Mouse (Mus musculus) kidney, postnatal 0 days (tissue): ENCODE measurements at regions not wholly inside any gene's neighbourhood (a gene's known extent, or its start where the extent isn't known, plus 50 kb on each side); places are given as distances from the start of the nearest gene placed in this dataset.
"Not testable (repeated sequence)": the region's sequence is repeated elsewhere in the genome, so short reads cannot be mapped to it uniquely, and the experiment has no call there.

ENCODE experiments used
- ATAC-seq: fragments of 200-750 bp; cut with Nextera tagmentation; replicated peaks from 2 replicates; pipeline ENCODE4 v1.8.0; 2017; ENCODE audit warnings: low read depth, moderate number of reproducible peaks, moderate TSS enrichment, moderate library complexity; ENCODE audit not compliant: low FRiP score
- DNase-seq: peaks from one replicate; pipeline ENCODE4 v3.0.0-alpha.2; 2016; ENCODE audit warnings: low spot score
- H3K27ac ChIP-seq: fragments of 300-500 bp; sonication (generic); 2 replicates; pipeline ENCODE4 v1.5.1; 2014; ENCODE audit warnings: mild to moderate bottlenecking
- H3K27me3 ChIP-seq: fragments of 300-500 bp; sonication (generic); 2 replicates; pipeline ENCODE4 v1.6.1; 2014; ENCODE audit warnings: low read length, mixed read lengths; ENCODE audit not compliant: insufficient read depth
- H3K36me3 ChIP-seq: fragments of 300-500 bp; sonication (generic); 2 replicates; pipeline ENCODE4 v1.6.1; 2014; ENCODE audit warnings: low read length, mixed read lengths; ENCODE audit not compliant: insufficient read depth
- H3K4me1 ChIP-seq: fragments of 300-500 bp; sonication (generic); replicated peaks from 2 replicates; pipeline ENCODE4 v1.6.1; 2014; ENCODE audit warnings: antibody characterized with exemption, low read length, mixed read lengths; ENCODE audit not compliant: insufficient read depth
- H3K4me2 ChIP-seq: fragments of 300-500 bp; sonication (generic); 2 replicates; pipeline ENCODE4 v1.6.1; 2014; ENCODE audit warnings: mild to moderate bottlenecking, low read length, moderate library complexity, mixed read lengths
- H3K4me3 ChIP-seq: fragments of 300-500 bp; sonication (generic); replicated peaks from 2 replicates; pipeline ENCODE4 v1.5.1; 2014; ENCODE audit warnings: low read depth, low read length
- H3K9ac ChIP-seq: fragments of 300-500 bp; sonication (generic); 2 replicates; pipeline ENCODE4 v1.6.1; 2014; ENCODE audit warnings: low read depth, low read length
- H3K9me3 ChIP-seq: fragments of 300-500 bp; sonication (generic); replicated peaks from 2 replicates; pipeline ENCODE4 v1.6.1; 2016; ENCODE audit warnings: low read length, inconsistent platforms, mixed read lengths
- CTCF ChIP-seq: IDR thresholded peaks from 2 replicates; pipeline ENCODE4 v1.5.1; 2016; ENCODE audit warnings: antibody characterized with exemption, low read depth, mild to moderate bottlenecking, moderate library complexity
- WGBS: fragments of 180-500 bp; shearing (Covaris S2); extraction: QIAGEN DNeasy Blood & Tissue Kit; methylation state at CpG from one replicate; pipeline ENCODE4 v1.1.7; 2014; 5-methylcytosine and 5-hydroxymethylcytosine counted together

- Histone ChIP-seq H3K4me3 (no peak overlapping the region), H3K9ac (no peak overlapping the region), H3K4me1 (no peaks in the 10 kb centered on the region), H3K27me3 (no peaks in the 10 kb centered on the region), H3K36me3 (no peaks in the 10 kb centered on the region), H3K27ac (no peak overlapping the region), H3K4me2 (no peak overlapping the region), H3K9me3 (no peaks in the 10 kb centered on the region)
- 91% methylated on average over 4 of the region's 4 CpGs for WGBS
- no peak for TF ChIP-seq CTCF
- DNase-seq: no peak
- no peak for ATAC-seq
These were observed 606.2 kb upstream of the Gpc5 start for GRCm38 (mm10) chr14:114485781-114486180.

- H3K9ac ChIP-seq, DNase-seq, H3K4me2 ChIP-seq, H3K27me3 ChIP-seq, ATAC-seq, H3K9me3 ChIP-seq, H3K4me1 ChIP-seq, H3K36me3 ChIP-seq, H3K27ac ChIP-seq, H3K4me3 ChIP-seq: not testable (repeated sequence)
- 95% methylated on average over 3 of the region's 3 CpGs for WGBS
These were observed 598.6 kb upstream of the Gpc5 start for GRCm38 (mm10) chr14:114493371-114493770.

- Histone ChIP-seq H3K4me3 (no peak overlapping the region), H3K4me2 (no peak overlapping the region), H3K9me3 (no peaks in the 10 kb centered on the region), H3K27ac (no peak overlapping the region), H3K27me3 (no peaks in the 10 kb centered on the region), H3K36me3 (no peaks in the 10 kb centered on the region), H3K4me1 (no peaks in the 10 kb centered on the region), H3K9ac (no peak overlapping the region)
- DNase-seq (no peak), ATAC-seq (no peak)
- TF ChIP-seq CTCF: no peak
These were observed 587.0 kb upstream of the Gpc5 start for GRCm38 (mm10) chr14:114504976-114505375.

- H3K4me1 ChIP-seq: no peaks in the 10 kb centered on the region
- H3K27ac ChIP-seq: no peak overlapping the region
- 66% methylated on average over 4 of the region's 4 CpGs for WGBS
- H3K9me3 ChIP-seq: no peaks in the 10 kb centered on the region
- DNase-seq: no peak
- H3K36me3 ChIP-seq: no peaks in the 10 kb centered on the region
- no peak overlapping the region for H3K4me2 ChIP-seq
- H3K4me3 ChIP-seq: no peak overlapping the region
- no peak for TF ChIP-seq CTCF
- no peaks in the 10 kb centered on the region for H3K27me3 ChIP-seq
- H3K9ac ChIP-seq: no peak overlapping the region
- ATAC-seq: no peak
These were observed 543.9 kb upstream of the Gpc5 start for GRCm38 (mm10) chr14:114547910-114548680.

- Histone ChIP-seq H3K9ac (no peak overlapping the region), H3K4me2 (no peak overlapping the region), H3K36me3 (no peaks in the 10 kb centered on the region), H3K27ac (no peak overlapping the region), H3K9me3 (no peaks in the 10 kb centered on the region), H3K4me1 (no peaks in the 10 kb centered on the region), H3K27me3 (no peaks in the 10 kb centered on the region), H3K4me3 (no peak overlapping the region)
- DNase-seq (no peak), ATAC-seq (no peak)
- no peak for TF ChIP-seq CTCF
- WGBS: 88% methylated on average over 1 of the region's 1 CpGs
These were observed 542.9 kb upstream of the Gpc5 start for GRCm38 (mm10) chr14:114549101-114549500.

GRCm38 (mm10) chr14:114566411-114567030, 525.5 kb upstream of the Gpc5 start:
- H3K27me3 ChIP-seq: no peaks in the 10 kb centered on the region
- H3K9me3 ChIP-seq: no peaks in the 10 kb centered on the region
- TF ChIP-seq CTCF: peak; percentile 58
- 51% methylated on average over 4 of the region's 4 CpGs for WGBS
- DNase-seq: peak; percentile 13
- no peaks in the 10 kb centered on the region for H3K4me1 ChIP-seq
- H3K27ac ChIP-seq: no peak overlapping the region
- H3K4me2 ChIP-seq: no peak overlapping the region
- no peaks in the 10 kb centered on the region for H3K36me3 ChIP-seq
- no peak overlapping the region for H3K9ac ChIP-seq
- no peak overlapping the region for H3K4me3 ChIP-seq
- ATAC-seq: no peak
